8 mouse cellular contexts compared by ENCODE assay signal in the genomic region with DNA sequence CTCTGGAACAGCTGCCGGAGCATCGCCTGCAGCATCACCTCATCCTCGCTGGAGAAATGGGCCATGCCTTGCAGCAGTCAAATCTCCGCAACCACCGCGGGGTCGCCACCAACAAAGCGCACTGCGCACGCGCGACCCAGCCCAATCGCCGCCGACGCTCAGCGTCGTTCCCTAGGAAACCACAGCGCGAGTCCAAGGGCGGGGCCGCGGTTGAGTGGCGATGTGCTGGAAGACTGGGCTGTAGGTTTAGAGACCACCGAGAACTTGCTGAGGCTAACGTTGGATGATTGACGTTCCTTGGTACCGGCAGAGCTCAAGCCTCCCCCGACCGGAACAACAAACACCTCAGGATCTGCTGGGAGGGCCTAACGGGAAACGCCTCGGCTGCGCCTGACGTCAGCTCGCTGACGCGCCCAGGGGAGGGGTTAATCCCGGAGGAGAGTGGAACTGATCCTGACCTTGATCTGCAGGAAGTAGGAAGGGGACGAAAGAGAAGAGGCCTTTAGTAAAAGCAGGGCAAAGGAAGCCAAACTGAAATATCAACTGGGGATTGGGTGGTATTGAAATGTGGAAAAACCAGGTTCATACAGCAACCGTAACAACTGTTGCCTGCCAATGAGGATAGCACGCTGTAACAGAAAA. TPM values are rescaled to one million over a fixed set of nuclear protein-coding genes. Genes with fewer than 3 reads are reported as not detected.
DNase-seq lines count a peak whose midpoint lies in the region; ATAC-seq and TF ChIP-seq lines count a peak whose summit lies in the region.

A gene (minus strand): TSS at position 122 of the 642 bp plus-strand sequence.

- peak within 1 kb of the TSS; percentile 52 for H3K4me3 ChIP-seq in hindbrain, embryonic 13.5 days

- no peak for TF ChIP-seq CTCF in Patski (IDR thresholded peaks at IDR 0.05)

- peak; percentile 59 for DNase-seq in Patski (ENCODE audit: low read depth, low spot score)
- DNase-seq in cerebellum, postnatal 14 days, result peak; percentile 96
- peak; percentile 83 to 90 for DNase-seq in frontal cortex, postnatal 14 days (ENCODE audit: low spot score in 2 of 2)
- peak; percentile 88 to 93 for DNase-seq in layer of hippocampus, postnatal 25 days (ENCODE audit: extremely low spot score in 1 of 2, low spot score in 1 of 2)
- DNase-seq in lung, postnatal 25 days (ENCODE audit: low spot score), result peak; percentile 88
- peak; percentile 96 for DNase-seq in retina, embryonic 14.5 days (ENCODE audit: low spot score)
- peak; percentile 96 for DNase-seq in thymus, postnatal 4 days

- CTCF ChIA-PET in Patski (lab: Charles Lee), result interaction anchor here (0.9 to 1.5 kb wide), 2 partner anchors 13 to 106 kb away, joined by 3 to 4 read pairs; no protein-coding TSS in a partner anchor

- in situ Hi-C loops in Patski (cut with MboI; ENCODE audit: low pct_unique_long_range_greater_than_20kb), result no loop called here

- H3K4me1 ChIP-seq in hindbrain, embryonic 13.5 days (replicated peaks), result peaks cover 7% of the 10 kb centered on the region

- POLR2A ChIA-PET in Patski (lab: Charles Lee), result no interaction called here

- no peaks in the 10 kb centered on the region for H3K27me3 ChIP-seq in Patski
- no peaks in the 10 kb centered on the region for H3K27me3 ChIP-seq in hindbrain, embryonic 13.5 days

- H3K9me3 ChIP-seq in hindbrain, embryonic 13.5 days, result no peaks in the 10 kb centered on the region

- ATAC-seq in Patski, result peak; percentile 99
- peak; percentile 98 for ATAC-seq in hindbrain, embryonic 13.5 days (ENCODE audit: low FRiP score)

- H3K36me3 ChIP-seq in hindbrain, embryonic 13.5 days, result no peaks in the 10 kb centered on the region

- H3K27ac ChIP-seq in hindbrain, embryonic 13.5 days, result peak within 1 kb of the TSS; percentile 95

- WGBS in hindbrain, embryonic 13.5 days, result 4% methylated on average over 42 of the region's 42 CpGs

- H3K9ac ChIP-seq in hindbrain, embryonic 13.5 days, result peak within 1 kb of the TSS; percentile 76

- peak within 1 kb of the TSS; percentile 59 for H3K4me2 ChIP-seq in hindbrain, embryonic 13.5 days

RNA-seq across cellular contexts. Expression of the gene that starts here (rescaled TPM):
- polyA plus RNA-seq in Patski (2021), result 5.2 TPM
- 2.9 TPM in 2 replicates for polyA plus RNA-seq in hindbrain, embryonic 13.5 days (2015; fragmentation: Nextera tagmentation; extraction: Ambion mirVana)
- 1 to 10 TPM; 7.8 to 9.4 TPM for total RNA-seq in layer of hippocampus, postnatal 25 days (2021)

Comparison
In these comparisons a context has a peak if more than half of its experiments do, and no peak if none do; other contexts are left out.
1. Peak in every context shown above with its lines: DNase-seq, ATAC-seq, H3K4me3 ChIP-seq and H3K27ac ChIP-seq.